In the genomic region with DNA sequence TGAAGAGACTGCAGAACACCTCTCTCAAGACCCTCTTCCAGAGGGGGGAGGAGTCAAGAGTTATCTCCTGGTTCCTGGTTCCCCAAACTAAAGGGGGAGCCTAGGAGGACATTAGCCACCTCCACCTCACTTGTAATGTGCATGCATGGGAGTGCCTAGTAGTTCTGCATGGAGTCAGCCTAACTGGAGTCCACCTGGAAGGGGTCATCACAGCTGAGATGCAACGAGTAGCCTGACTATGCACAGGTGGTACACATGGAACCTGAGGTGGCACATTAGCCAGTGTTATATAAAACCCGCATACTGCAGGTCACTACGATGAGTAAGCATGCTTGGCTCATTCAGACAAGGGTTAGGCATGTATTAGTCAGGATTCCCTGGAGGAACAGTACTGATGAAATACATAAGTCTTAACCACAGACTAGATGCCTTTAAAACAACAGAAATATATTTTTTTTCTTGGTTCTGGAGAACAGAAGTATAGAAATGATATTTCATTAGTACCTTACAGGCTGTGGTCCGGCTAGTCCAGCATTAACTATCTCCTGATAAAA, we compare ENCODE assay signal across 20 mouse cellular contexts. TPM values are rescaled to one million over a fixed set of nuclear protein-coding genes. Genes with fewer than 3 reads are reported as not detected.
DNase-seq lines count a peak whose midpoint lies in the region; ATAC-seq and TF ChIP-seq lines count a peak whose summit lies in the region.
"Had no signal": no experiment of that assay in that cellular context is flagged by ENCODE, and none has a peak within 500 bp of the region (broad histone marks: within the 10 kb centered on the region; RNA-seq: fewer than 3 reads in every experiment).

No protein-coding gene starts in this region.

- DNase-seq in intestine, embryonic 14.5 days (ENCODE audit: low spot score), result peak; percentile 39
- peak; percentile 60 for DNase-seq in 3134 (ENCODE audit: extremely low read depth, insufficient read length, low spot score)
- DNase-seq in 416B (ENCODE audit: low read depth), result peak; percentile 19
- peak; percentile 53 for DNase-seq in adipocyte (ENCODE audit: low spot score)
- no peak for DNase-seq in adrenal gland, postnatal 36 days
- DNase-seq in right cerebral cortex, adult 2 months (ENCODE audit: low spot score in 2 of 2), result no peak
- DNase-seq: adrenal gland, postnatal 14 days; cerebellum, adult 18-20 months; cerebellum, postnatal 10 days; gastrocnemius, postnatal 36 days; heart, postnatal 36 days; kidney, adult 18-20 months had no signal

- no peak for ATAC-seq in intestine, embryonic 14.5 days (replicated peaks; ENCODE audit: low FRiP score, low TSS enrichment, low read depth)
- no peak for ATAC-seq in intestine, postnatal 0 days
- ATAC-seq: forebrain, embryonic 14.5 days had no signal

- TF ChIP-seq CTCF in intestine, postnatal 0 days (IDR thresholded peaks at IDR 0.05; ENCODE audit: low read depth), result no peak

- no peak overlapping the region for H3K9ac ChIP-seq in intestine, embryonic 14.5 days (ENCODE audit: low read length)
- no peak overlapping the region for H3K9ac ChIP-seq in intestine, postnatal 0 days (ENCODE audit: low read depth, low read length)
- H3K9ac ChIP-seq: hindbrain, embryonic 15.5 days had no signal

- no peak overlapping the region for H3K27ac ChIP-seq in intestine, embryonic 14.5 days (ENCODE audit: low read depth)
- H3K27ac ChIP-seq in intestine, postnatal 0 days (ENCODE audit: low read depth, low read length), result no peak overlapping the region
- H3K27ac ChIP-seq: embryonic facial prominence, embryonic 10.5 days; forebrain, embryonic 10.5 days; hindbrain, embryonic 15.5 days had no signal

- no peaks in the 10 kb centered on the region for H3K36me3 ChIP-seq in intestine, embryonic 14.5 days (ENCODE audit: control insufficient read depth, insufficient read depth, low read length)
- no peaks in the 10 kb centered on the region for H3K36me3 ChIP-seq in intestine, postnatal 0 days (ENCODE audit: control insufficient read depth, insufficient read depth)
- H3K36me3 ChIP-seq: embryonic facial prominence, embryonic 10.5 days; forebrain, embryonic 10.5 days; hindbrain, embryonic 15.5 days had no signal

- no peaks in the 10 kb centered on the region for H3K27me3 ChIP-seq in intestine, embryonic 14.5 days (replicated peaks; ENCODE audit: control insufficient read depth, insufficient read depth, low read length)
- no peaks in the 10 kb centered on the region for H3K27me3 ChIP-seq in intestine, postnatal 0 days (replicated peaks; ENCODE audit: control insufficient read depth, insufficient read depth, low read length)
- H3K27me3 ChIP-seq: CH12.LX; hindbrain, embryonic 15.5 days had no signal

- peaks cover 5% of the 10 kb centered on the region; the same call in 1 of the 2 replicates for H3K4me1 ChIP-seq in intestine, embryonic 14.5 days (replicated peaks; ENCODE audit: control insufficient read depth, insufficient read depth, low read length)
- H3K4me1 ChIP-seq in intestine, postnatal 0 days (replicated peaks; ENCODE audit: control insufficient read depth, insufficient read depth, low read length), result no peaks in the 10 kb centered on the region
- H3K4me1 ChIP-seq: embryonic facial prominence, embryonic 10.5 days; forebrain, embryonic 10.5 days; hindbrain, embryonic 15.5 days had no signal

- 92% methylated on average over 4 of the region's 4 CpGs for WGBS in intestine, embryonic 14.5 days
- WGBS in intestine, postnatal 0 days, result 89% methylated on average over 4 of the region's 4 CpGs

- no peak overlapping the region for H3K4me2 ChIP-seq in intestine, embryonic 14.5 days (ENCODE audit: low read length)
- no peak overlapping the region for H3K4me2 ChIP-seq in intestine, postnatal 0 days (replicated peaks; ENCODE audit: low read depth)
- H3K4me2 ChIP-seq: heart, embryonic 11.5 days; hindbrain, embryonic 15.5 days had no signal

- H3K9me3 ChIP-seq in intestine, embryonic 14.5 days (ENCODE audit: control insufficient read depth, low read length), result no peaks in the 10 kb centered on the region
- H3K9me3 ChIP-seq in intestine, postnatal 0 days (ENCODE audit: control insufficient read depth), result no peaks in the 10 kb centered on the region
- H3K9me3 ChIP-seq: embryonic facial prominence, embryonic 10.5 days; forebrain, embryonic 10.5 days; hindbrain, embryonic 15.5 days had no signal

- H3K4me3 ChIP-seq in intestine, embryonic 14.5 days (ENCODE audit: low read depth, low read length), result no peak overlapping the region
- no peak overlapping the region for H3K4me3 ChIP-seq in intestine, postnatal 0 days (ENCODE audit: low read depth, low read length)
- H3K4me3 ChIP-seq: embryonic facial prominence, embryonic 10.5 days; erythroblast, embryonic 14.5 days; forebrain, embryonic 10.5 days; hindbrain, embryonic 15.5 days had no signal

RNA-seq across cellular contexts. Expression of a gene that starts 17.1 kb away (rescaled TPM):
- 26.5 and 28.4 TPM in 2 replicates for polyA plus RNA-seq in intestine, embryonic 14.5 days (2014; fragmentation: Nextera tagmentation; extraction: Ambion mirVana)
- 11.6 and 13.0 TPM in 2 replicates for polyA plus RNA-seq in intestine, postnatal 0 days (2015; fragmentation: Nextera tagmentation; extraction: Ambion mirVana)
- 10 to 100 TPM; 50.3 to 76.7 TPM for total RNA-seq in adrenal gland, postnatal 36 days (2021)

Comparison
In these comparisons a context has a peak if more than half of its experiments do, and no peak if none do; other contexts are left out.
1. DNase-seq: peak in intestine, embryonic 14.5 days (single experiment), 3134 (single experiment), 416B (single experiment) and adipocyte (single experiment); none in adrenal gland, postnatal 36 days (0 of 2) and right cerebral cortex, adult 2 months (0 of 2).